Mouse (Mus musculus) layer of hippocampus, postnatal 36 days (tissue): ENCODE measurements at regions not wholly inside any gene's neighbourhood (a gene's known extent, or its start where the extent isn't known, plus 50 kb on each side); places are given as distances from the start of the nearest gene placed in this dataset.
A peak's percentile ranks its signal among the peaks of the same experiment; 100 is the strongest.

Experiments used
- DNase-seq, 2 experiments: peaks; one replicate each; pipeline ENCODE4 v3.0.0; 2022

DNA sequence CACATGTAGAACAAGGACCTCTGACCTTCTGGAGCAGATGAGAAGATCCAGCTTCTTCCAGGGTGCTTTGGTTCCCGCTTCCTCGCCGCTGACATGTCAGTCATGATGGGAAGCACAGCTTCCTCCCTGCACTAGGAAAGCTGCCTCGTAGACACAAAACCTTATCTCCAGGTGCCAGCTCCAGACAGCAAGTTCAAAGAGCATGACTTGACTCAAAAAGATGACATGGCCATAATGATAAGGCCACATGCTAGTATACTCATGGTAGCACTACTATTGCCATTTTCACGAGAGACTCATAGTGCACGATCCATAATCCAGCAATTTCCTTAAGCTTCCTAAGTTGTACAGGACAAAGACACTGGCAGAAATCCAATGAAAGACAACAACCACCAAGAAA lies 272.1 kb downstream of the Gm9195 start:
- DNase-seq: no peak

- no peak for DNase-seq
These were observed 291.3 kb downstream of the Gm9195 start for GRCm38 (mm10) chr14:72200307-72200706.

- no peak for DNase-seq
These were observed 291.7 kb downstream of the Gm9195 start for GRCm38 (mm10) chr14:72199900-72200299.

DNA sequence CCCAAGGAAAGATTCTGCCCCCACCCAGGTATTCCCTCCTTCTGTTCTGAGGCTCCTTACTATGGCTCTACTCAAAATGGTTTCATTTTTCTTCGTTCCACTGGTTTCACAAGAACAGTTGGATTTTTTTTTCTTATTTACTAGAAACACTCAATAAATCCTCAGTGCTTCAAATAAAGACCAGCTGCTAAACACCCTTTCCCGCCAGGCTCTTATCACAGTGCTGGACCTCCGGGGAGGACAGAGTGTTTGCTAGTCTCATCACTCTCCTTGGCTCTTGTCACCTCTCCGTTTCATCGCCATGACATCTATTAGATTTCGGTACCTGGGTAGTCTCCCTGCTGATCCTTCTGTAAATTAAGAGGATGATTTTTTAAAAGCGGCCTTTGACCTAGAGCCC lies 293.7 kb downstream of the Gm9195 start:
- no peak for DNase-seq

DNA sequence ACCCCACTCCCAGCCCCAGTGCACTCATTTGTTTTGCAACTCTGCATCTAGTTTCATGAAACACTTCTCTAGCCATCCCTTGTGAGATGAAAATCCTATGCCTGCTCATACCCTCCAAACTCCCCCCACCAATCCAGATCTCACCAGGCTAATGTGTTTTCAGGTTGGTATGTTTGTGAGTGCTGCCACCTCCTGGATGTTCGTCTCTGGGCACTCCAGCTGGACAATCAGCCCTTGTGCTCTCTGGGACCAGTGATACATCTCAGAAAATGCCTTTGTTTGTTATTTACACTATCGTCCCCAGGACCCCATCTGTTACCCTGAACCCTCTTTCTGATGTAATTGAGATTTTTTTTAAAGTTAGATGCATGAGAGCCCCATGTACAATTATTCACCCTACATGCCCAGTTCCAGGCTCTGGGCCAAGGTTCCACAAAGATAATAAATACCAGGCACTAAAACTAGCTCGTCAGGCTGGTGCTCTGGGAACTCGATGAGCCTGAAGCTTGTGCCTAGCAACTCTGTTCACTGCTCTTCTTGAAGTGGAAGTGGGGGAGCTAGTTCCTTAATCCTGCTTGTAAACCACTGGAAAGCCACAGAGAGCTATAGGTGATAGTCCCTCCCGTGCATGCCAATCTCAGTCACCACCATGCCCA lies 304.2 kb downstream of the Gm9195 start:
- peak; percentile 17 to 55 for DNase-seq

DNA sequence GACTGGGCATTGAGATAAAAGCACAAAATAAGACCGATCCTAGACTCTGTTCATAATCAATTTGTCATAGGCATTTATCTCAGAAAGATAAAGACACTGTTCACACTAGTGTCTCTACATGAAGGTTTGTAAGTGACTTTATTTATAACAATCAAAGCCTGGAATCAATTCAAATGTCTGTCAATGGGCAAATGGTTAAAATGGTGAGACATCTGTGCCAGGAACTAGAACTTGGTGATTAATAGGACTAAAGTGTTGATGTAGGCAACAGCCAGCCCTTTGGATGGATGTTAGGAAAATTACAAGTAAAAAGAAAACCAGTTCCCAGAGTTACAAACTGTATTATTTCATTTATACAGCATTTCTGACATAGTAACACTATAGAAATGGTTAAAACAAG lies 315.9 kb downstream of the Gm9195 start:
- no peak for DNase-seq

GRCm38 (mm10) chr14:72172549-72173405 lies 318.9 kb downstream of the Gm9195 start:
- DNase-seq: no peak

GRCm38 (mm10) chr14:72171777-72172176 lies 319.9 kb downstream of the Gm9195 start:
- no peak for DNase-seq

GRCm38 (mm10) chr14:72158537-72159323 lies 332.9 kb downstream of the Gm9195 start:
- DNase-seq: peak; percentile 33 to 42

DNA sequence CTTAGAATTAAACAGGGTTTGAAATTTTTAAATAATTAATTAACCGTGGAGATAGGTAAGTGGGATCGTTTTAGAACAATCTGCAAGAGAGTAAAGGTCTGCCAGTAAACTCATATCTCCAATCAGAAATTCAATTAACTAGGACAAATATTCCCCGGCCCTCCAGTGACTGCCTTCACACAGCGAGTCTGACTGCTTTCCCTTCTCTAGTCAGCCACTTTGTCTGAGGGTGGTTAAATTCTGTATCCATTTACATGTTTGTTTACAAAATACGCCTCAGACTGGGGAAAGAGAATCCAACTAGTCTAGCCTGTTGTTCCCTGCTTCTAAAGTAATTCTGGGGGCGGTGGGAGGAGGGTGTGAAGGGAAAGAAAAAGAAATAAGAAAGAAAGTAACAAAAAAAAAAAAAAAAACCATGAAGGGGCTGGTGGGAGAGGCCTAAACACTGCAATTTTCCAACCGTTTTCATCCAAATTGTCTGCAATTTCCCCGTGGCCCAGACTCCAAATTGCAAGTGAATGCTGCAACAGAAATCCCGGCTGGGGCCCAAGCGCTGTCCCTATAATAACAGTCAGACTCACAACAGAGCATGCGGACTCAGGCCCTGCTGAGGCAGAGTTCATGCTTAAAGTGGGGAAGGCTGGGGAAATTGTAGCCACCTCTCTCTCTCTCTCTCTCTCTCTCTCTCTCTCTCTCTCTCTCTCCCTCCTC lies 336.3 kb downstream of the Gm9195 start:
- DNase-seq: no peak

DNA sequence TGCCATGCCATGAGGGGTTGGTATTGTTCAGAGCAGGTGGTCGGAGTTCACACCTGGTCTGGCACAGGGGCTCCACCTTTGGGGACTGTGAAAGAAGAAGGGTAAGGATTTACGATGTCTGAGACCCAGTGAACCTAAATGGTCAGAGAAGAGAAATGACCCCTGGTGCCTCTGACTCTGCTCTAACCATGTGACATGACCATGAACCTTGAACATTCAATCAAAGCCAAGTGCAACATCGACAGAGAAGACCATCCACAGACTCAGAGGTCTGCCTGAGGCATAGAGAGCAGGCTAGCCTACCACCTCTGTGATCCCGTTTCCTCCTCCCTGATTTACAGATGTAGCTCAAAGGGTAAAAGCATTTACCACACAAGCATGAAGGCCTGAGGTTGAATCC lies 340.0 kb downstream of the Gm9195 start:
- no peak for DNase-seq

- no peak for DNase-seq
These were observed 342.2 kb downstream of the Gm9195 start for GRCm38 (mm10) chr14:72149463-72149862.

GRCm38 (mm10) chr14:72148886-72149285 lies 342.8 kb downstream of the Gm9195 start:
- DNase-seq: no peak

- DNase-seq: no peak
These were observed 345.3 kb downstream of the Gm9195 start for GRCm38 (mm10) chr14:72146381-72146780.

DNA sequence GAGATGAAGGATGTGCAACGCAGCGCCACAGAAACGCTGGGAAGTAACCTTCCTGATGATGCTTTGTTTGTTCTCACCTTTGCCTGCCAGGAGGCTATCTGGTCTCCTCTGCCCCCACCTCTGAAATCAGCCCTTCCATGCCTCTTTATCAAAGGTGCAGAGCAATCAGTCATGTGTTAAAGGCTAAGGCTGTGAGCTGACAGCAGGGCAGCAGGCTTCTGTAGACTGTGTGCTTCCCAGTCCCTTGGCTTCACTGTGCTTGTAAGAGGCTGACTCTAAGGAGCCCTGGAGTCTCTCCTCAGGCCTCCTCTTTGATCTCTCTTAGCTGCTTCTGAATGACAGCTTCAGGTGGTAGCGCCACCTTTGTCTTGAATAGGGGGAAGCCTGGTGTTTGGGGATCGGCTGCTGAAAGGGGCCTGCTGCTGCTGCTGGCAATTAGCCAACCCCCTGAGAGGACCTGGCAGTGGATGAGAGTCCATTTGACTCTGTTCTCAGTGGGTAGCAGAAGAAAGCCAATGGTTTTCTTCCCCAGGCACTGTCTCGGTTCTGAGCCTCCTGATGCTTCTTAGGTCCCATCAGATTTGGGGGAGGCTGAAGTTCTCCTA lies 348.7 kb downstream of the Gm9195 start:
- DNase-seq: no peak

DNA sequence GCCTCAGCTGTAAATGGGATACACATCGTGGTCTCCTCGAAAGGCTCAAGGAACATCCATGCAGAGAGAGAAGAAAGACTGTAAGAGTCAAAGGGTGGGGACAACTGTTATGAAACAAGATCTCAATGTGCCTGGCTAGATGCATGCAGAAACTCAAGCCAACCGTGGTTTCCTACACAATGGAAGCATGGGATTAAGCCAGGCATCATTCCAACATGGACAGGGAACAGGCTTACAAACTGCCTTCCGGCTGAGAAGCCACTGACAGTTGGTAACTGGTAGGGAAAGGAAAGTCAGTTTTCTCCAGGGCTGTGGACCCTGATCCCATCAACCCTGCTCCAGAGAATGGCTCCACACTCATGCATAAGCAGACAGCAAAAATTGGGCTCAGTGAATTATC lies 350.5 kb downstream of the Gm9195 start:
- no peak for DNase-seq

DNA sequence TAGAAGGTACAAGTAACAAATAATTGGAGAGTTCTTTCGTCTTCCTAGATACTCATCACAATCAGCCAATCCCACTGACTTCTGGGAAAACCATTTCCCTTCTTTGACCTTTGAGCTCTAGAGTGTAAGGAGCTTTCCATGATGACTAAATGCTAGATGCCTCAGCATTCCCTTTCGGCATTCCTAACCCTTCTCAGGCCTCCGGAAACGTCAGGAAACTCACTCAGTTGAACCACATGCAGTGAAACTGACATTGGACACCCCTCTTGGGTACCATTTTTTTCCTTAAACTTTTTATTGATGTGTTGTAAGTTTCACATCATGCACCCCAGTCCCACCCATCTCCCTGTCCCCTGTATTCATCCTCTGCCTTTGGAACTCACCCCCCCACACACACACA lies 361.5 kb downstream of the Gm9195 start:
- no peak for DNase-seq

- no peak for DNase-seq
These were observed 369.9 kb downstream of the Gm9195 start for GRCm38 (mm10) chr14:72121786-72122185.

DNA sequence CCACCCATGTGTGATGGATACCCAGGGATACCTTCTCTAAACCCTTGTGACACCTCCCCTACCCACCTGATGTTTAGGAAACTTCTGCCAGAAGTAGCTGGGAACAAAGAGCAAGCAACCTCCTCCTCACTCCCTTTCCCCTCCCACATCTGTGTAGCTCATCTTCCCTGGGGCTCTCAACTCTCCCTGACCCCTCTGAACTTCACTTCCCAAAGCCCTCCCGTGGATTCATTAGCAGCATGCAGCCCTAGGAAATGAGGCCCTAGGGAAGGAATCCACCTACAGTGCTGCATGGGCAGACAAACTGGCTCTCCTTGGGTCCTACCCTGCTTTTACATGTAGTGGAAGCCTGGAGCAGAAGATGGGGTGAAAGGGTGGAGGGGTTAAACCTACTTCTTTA lies 370.6 kb downstream of the Gm9195 start:
- no peak for DNase-seq

DNA sequence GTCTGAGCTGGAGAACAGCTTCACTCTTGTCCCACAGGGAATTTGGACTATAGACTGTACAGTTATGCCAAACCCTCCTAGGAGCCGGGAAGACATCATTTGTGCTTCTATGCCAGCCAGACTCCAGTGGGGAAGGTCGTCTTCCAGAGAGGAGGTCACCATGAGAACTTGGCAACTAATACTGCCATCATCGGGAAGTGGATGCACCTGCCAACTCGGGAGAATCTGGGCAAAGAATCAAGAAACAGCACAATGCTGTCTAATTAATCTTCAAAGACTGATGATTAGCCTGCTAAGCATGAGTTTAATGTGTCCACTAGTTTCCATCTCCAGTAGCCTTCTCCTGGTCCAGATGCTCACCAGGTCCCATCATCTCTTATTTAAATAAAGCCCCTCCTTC lies 374.8 kb downstream of the Gm9195 start:
- DNase-seq: peak in 1 of 2 experiments; percentile 7

DNA sequence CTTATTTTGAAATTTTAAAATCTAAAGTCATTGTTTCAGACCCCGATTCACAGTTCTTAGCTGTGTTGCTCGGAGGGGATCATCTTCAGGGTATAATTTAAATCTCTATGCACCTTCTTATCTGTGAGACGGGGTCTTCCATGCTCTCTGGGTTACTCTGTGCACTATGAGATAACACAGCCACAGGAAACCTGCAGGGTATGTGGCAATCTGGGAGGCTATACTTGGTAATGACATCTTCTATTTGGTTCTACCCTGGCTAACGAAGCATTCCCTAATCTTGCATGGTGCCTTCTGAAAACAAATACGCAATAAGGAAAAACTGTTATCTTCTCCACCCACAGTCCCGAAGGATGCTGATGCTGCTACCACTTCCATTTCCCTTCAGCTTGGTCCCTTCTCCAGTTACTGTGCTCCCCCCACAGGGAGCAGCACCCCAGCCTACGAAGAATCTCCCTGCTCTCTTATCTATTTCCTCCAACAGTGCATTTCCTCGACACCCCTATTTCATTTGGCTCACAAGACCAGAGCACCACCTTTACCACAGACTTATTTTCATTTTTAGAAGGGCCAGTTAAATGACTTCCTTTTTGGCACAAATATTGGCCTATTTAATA lies 378.2 kb downstream of the Gm9195 start:
- DNase-seq: no peak

GRCm38 (mm10) chr14:72110689-72111088 lies 380.9 kb downstream of the Gm9195 start:
- DNase-seq: no peak
